Mouse (Mus musculus) forebrain, embryonic 15.5 days (tissue): Measurements from ENCODE around the gene Fez2. TPM values are rescaled to one million over a fixed set of nuclear protein-coding genes. Genes with fewer than 3 reads are reported as not detected.

Experiments
- ATAC-seq: fragments of 200-750 bp; cut with Nextera tagmentation; replicated peaks from 2 replicates; pipeline ENCODE4 v1.8.0; 2017; ENCODE audit warnings: mild to moderate bottlenecking, moderate TSS enrichment, moderate library complexity
- H3K27ac ChIP-seq: fragments of 300-500 bp; sonication (generic); replicated peaks from 2 replicates; pipeline ENCODE4 v1.5.1; 2015; ENCODE audit warnings: mild to moderate bottlenecking, inconsistent platforms
- H3K27me3 ChIP-seq: fragments of 300-500 bp; sonication (generic); 2 replicates; pipeline ENCODE4 v1.6.1; 2015; ENCODE audit warnings: inconsistent platforms
- H3K36me3 ChIP-seq: fragments of 300-500 bp; sonication (generic); 2 replicates; pipeline ENCODE4 v1.6.1; 2015; ENCODE audit warnings: mild to moderate bottlenecking, inconsistent platforms
- H3K4me1 ChIP-seq: fragments of 300-500 bp; sonication (generic); 2 replicates; pipeline ENCODE4 v1.6.1; 2015; ENCODE audit warnings: inconsistent platforms
- H3K4me2 ChIP-seq: fragments of 300-500 bp; sonication (generic); replicated peaks from 2 replicates; pipeline ENCODE4 v1.6.1; 2015; ENCODE audit warnings: mild to moderate bottlenecking, inconsistent platforms
- H3K4me3 ChIP-seq: fragments of 300-500 bp; sonication (generic); 2 replicates; pipeline ENCODE4 v1.5.1; 2015; ENCODE audit warnings: mild to moderate bottlenecking, inconsistent platforms
- H3K9ac ChIP-seq: fragments of 300-500 bp; sonication (generic); replicated peaks from 2 replicates; pipeline ENCODE4 v1.6.1; 2015; ENCODE audit warnings: mild to moderate bottlenecking, inconsistent platforms
- H3K9me3 ChIP-seq: fragments of 300-500 bp; sonication (generic); 2 replicates; pipeline ENCODE4 v1.6.1; 2016; ENCODE audit warnings: inconsistent platforms
- WGBS: fragments of 180-500 bp; shearing (Covaris S2); methylation state at CpG from one replicate; pipeline ENCODE4 v1.1.7; 2015; ENCODE audit warnings: mixed read lengths; 5-methylcytosine and 5-hydroxymethylcytosine counted together
- polyA plus RNA-seq: library from polyadenylated mRNA; unstranded; fragments of >200 nt; fragmentation: Nextera tagmentation; extraction: Ambion mirVana; gene quantifications from 2 replicates; pipeline ENCODE4 v1.2.1, GENCODE M21; 2015

Gene Fez2
- polyA plus RNA-seq: 37.3 and 40.4 TPM in 2 replicates

DNA sequence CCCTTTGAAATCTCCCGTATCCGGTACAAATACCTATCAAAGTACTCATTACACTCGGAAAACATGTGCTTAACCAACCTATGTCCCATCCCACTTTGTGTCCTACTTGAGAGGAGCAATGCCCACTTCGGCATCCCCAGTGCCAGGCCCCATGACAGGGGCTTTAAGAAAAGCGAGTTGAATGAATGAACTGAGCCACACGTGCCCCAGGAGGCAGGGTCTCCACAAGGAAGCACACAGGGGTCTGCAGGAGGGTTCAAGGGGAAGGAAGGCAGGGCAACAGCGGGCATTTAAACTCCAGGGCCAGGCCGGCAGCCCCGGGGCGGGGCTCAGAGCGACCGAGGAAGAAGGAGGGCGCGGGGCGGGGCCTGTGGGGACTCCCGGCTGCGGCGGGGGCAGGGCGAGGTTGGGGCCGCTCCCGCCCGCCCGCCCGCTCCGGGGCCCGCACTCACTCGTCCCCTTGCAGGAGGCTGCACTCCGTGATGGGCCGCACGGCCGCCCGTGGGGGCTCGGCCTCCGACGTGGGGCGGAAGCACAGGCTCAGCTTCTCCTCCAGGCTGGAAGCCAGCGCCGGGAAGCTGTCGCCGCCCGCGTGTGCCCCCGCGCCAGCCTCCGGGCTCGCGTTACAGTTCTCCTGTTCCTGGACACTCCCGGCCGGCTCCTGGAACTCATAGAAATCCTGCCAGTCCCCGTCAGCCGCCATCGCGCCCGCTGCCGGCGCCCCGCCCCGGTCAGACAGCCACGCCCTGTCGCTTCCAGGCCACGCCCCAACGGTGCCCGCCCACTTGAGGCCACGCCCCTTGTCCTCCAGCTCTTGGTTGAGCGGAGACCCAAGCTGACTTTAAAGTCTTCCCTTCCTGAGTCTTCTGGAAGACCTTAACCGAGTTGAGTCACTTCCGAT, at the start of gene Fez2:
Fez2 (minus strand) TSS at position 772 of the 901 bp plus-strand sequence.
- H3K4me3 ChIP-seq: peak within 1 kb of the TSS; percentile 87
- H3K4me1 ChIP-seq: 0 out of 2 replicates have a peak, but pooled peaks cover 11% of the 10 kb centered on the region
- H3K4me2 ChIP-seq: peak within 1 kb of the TSS; percentile 56
- no peaks in the 10 kb centered on the region for H3K27me3 ChIP-seq
- H3K9me3 ChIP-seq: no peaks in the 10 kb centered on the region
- no peaks in the 10 kb centered on the region for H3K36me3 ChIP-seq
- peak within 1 kb of the TSS; percentile 82 for H3K27ac ChIP-seq
- WGBS: under 1% methylated on average over 48 of the region's 67 CpGs
- peak within 1 kb of the TSS; percentile 76 for H3K9ac ChIP-seq
- ATAC-seq: peak; percentile 93

DNA sequence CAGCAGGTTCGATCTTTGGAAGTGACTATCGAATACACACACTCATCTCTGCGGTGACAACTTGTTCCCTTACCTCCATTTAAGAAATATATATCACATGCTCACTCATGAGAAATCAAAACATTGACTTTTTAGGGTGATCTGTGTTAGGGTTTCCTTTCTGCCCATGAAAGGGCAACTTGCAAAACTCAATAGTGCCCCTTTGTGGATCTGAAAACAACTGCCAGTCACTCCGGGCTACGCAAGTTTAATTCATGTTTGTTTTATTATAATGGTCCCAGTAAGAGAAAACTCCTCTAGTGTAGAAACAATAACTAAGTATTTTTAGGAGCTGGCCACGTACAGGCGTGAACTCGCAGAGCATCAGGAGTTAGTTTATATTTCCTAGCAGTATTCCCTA, 47.5 kb upstream of the Fez2 start:
- Histone ChIP-seq H3K9ac (no peak overlapping the region), H3K4me1 (no peaks in the 10 kb centered on the region), H3K4me2 (no peak overlapping the region), H3K4me3 (no peak overlapping the region), H3K9me3 (no peaks in the 10 kb centered on the region), H3K36me3 (no peaks in the 10 kb centered on the region), H3K27me3 (no peaks in the 10 kb centered on the region), H3K27ac (no peak overlapping the region)
- no peak for ATAC-seq
- WGBS: 77% methylated on average over 8 of the region's 8 CpGs

- no peaks in the 10 kb centered on the region for H3K9me3 ChIP-seq
- WGBS: 92% methylated on average over 3 of the region's 3 CpGs
- no peaks in the 10 kb centered on the region for H3K36me3 ChIP-seq
- no peak for ATAC-seq
- no peaks in the 10 kb centered on the region for H3K27me3 ChIP-seq
- no peak overlapping the region for H3K4me2 ChIP-seq
- H3K4me3 ChIP-seq: no peak overlapping the region
- no peaks in the 10 kb centered on the region for H3K4me1 ChIP-seq
- no peak overlapping the region for H3K27ac ChIP-seq
- H3K9ac ChIP-seq: no peak overlapping the region
Observed at GRCm38 (mm10) chr17:78465071-78465470, 47.1 kb upstream of the Fez2 start.

GRCm38 (mm10) chr17:78460140-78460539, 42.2 kb upstream of the Fez2 start:
- no peak overlapping the region for H3K27ac ChIP-seq
- 85% methylated on average over 8 of the region's 8 CpGs for WGBS
- no peak overlapping the region for H3K9ac ChIP-seq
- no peaks in the 10 kb centered on the region for H3K36me3 ChIP-seq
- H3K4me2 ChIP-seq: no peak overlapping the region
- no peaks in the 10 kb centered on the region for H3K9me3 ChIP-seq
- no peak for ATAC-seq
- H3K4me3 ChIP-seq: no peak overlapping the region
- H3K27me3 ChIP-seq: no peaks in the 10 kb centered on the region
- no peaks in the 10 kb centered on the region for H3K4me1 ChIP-seq

GRCm38 (mm10) chr17:78455556-78455955, 37.6 kb upstream of the Fez2 start:
- no peak overlapping the region for H3K4me3 ChIP-seq
- H3K36me3 ChIP-seq: no peaks in the 10 kb centered on the region
- no peaks in the 10 kb centered on the region for H3K9me3 ChIP-seq
- no peak overlapping the region for H3K27ac ChIP-seq
- peaks cover 9% of the 10 kb centered on the region for H3K4me1 ChIP-seq
- peak; percentile 27; the same call in 1 of the 2 replicates for ATAC-seq
- WGBS: 81% methylated on average over 9 of the region's 9 CpGs
- H3K9ac ChIP-seq: no peak overlapping the region
- no peaks in the 10 kb centered on the region for H3K27me3 ChIP-seq
- H3K4me2 ChIP-seq: no peak overlapping the region

- Histone ChIP-seq H3K9ac (no peak overlapping the region), H3K4me2 (no peak overlapping the region), H3K4me3 (no peak overlapping the region), H3K27ac (no peak overlapping the region), H3K36me3 (no peaks in the 10 kb centered on the region), H3K9me3 (no peaks in the 10 kb centered on the region), H3K4me1 (peaks cover 9% of the 10 kb centered on the region), H3K27me3 (no peaks in the 10 kb centered on the region)
- 53% methylated on average over 11 of the region's 11 CpGs for WGBS
- ATAC-seq: peak; percentile 74
Observed at GRCm38 (mm10) chr17:78455114-78455513, 37.2 kb upstream of the Fez2 start.

DNA sequence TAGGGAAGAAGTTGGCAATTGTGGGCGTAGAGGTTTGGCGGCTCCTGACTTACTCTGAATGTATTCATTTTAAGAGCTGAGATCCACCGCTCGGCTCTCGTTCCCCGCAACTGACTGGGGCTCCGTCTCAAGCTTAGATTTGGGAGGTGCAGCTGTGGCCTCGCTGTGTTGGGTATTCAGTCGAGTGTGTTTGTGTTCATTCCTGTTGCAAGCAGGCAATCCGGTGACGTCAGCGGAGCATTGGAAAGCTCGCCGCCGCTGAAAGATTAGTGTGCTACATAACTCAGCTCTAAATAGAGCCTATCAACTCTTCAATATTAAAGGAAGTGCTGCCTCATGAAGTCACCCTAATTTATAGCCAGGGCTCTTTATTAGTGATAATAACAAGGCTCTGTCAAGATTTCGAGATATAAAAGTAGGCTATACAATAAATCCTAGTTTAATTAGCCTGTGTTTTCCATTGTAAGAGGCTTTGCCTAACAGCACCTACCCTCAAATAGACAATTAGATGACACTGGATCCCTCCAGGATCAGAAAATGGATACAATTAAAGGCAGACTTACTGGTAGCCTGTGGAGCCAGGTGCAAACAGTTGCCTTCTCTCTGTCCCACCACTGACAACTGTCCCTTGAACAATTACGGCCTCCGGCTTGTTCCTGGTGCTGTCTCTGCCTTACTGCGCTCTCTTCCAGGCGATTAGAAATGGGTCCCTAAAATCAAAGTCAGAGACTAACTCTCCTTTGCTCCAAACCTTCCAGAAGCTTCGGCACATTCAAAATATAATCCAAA, 36.4 kb upstream of the Fez2 start:
- Histone ChIP-seq H3K4me3 (peak overlapping the region; percentile 32), H3K4me1 (peaks cover 9% of the 10 kb centered on the region), H3K9me3 (no peaks in the 10 kb centered on the region), H3K27me3 (no peaks in the 10 kb centered on the region), H3K4me2 (peak overlapping the region; percentile 45), H3K9ac (0 out of 2 replicates have a peak overlapping the region, but pooled peaks have one; percentile 19), H3K36me3 (no peaks in the 10 kb centered on the region), H3K27ac (no peak overlapping the region)
- peak; percentile 58 for ATAC-seq
- 42% methylated on average over 21 of the region's 21 CpGs for WGBS

- Histone ChIP-seq H3K27ac (no peak overlapping the region), H3K4me3 (no peak overlapping the region), H3K4me2 (no peak overlapping the region), H3K9me3 (no peaks in the 10 kb centered on the region), H3K36me3 (no peaks in the 10 kb centered on the region), H3K27me3 (no peaks in the 10 kb centered on the region), H3K9ac (no peak overlapping the region), H3K4me1 (peaks cover 9% of the 10 kb centered on the region)
- 87% methylated on average over 5 of the region's 5 CpGs for WGBS
- no peak for ATAC-seq
Observed at GRCm38 (mm10) chr17:78453529-78453928, 35.6 kb upstream of the Fez2 start.

DNA sequence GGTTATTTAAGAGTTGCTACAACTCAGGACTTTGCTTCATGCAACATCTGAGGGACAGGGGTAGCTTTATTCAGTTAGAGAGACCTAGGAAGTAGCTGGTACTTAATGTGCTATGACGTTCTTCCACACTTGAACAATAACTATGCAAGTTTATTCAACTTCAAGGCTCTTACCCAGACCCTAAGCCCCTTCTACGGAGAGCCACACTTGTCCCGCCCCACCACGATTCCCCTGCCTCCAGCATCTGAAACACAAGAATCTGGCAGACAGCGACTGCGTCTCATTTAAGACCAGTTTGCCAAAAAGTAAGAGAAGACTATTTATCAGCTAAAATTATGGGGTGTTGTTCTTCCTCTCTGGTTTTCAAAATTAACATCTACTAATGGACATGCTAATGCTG, 33.9 kb upstream of the Fez2 start:
- Histone ChIP-seq H3K36me3 (no peaks in the 10 kb centered on the region), H3K4me1 (peaks cover 9% of the 10 kb centered on the region), H3K4me2 (no peak overlapping the region), H3K9me3 (no peaks in the 10 kb centered on the region), H3K27me3 (no peaks in the 10 kb centered on the region), H3K9ac (no peak overlapping the region), H3K4me3 (no peak overlapping the region), H3K27ac (no peak overlapping the region)
- WGBS: 86% methylated on average over 6 of the region's 6 CpGs
- ATAC-seq: no peak

GRCm38 (mm10) chr17:78451332-78451793, 33.4 kb upstream of the Fez2 start:
- WGBS: 87% methylated on average over 7 of the region's 7 CpGs

GRCm38 (mm10) chr17:78449635-78450197, 31.8 kb upstream of the Fez2 start:
- 73% methylated on average over 13 of the region's 13 CpGs for WGBS
- Histone ChIP-seq H3K36me3 (no peaks in the 10 kb centered on the region), H3K27me3 (no peaks in the 10 kb centered on the region), H3K9ac (no peak overlapping the region), H3K4me2 (no peak overlapping the region), H3K4me1 (peaks cover 8% of the 10 kb centered on the region), H3K27ac (no peak overlapping the region), H3K9me3 (no peaks in the 10 kb centered on the region), H3K4me3 (no peak overlapping the region)
- ATAC-seq: no peak

More at GRCm38 (mm10) chr17:78451332-78451793, 33.4 kb upstream of the Fez2 start:
- Histone ChIP-seq H3K4me1 (peaks cover 9% of the 10 kb centered on the region), H3K4me3 (no peak overlapping the region), H3K36me3 (no peaks in the 10 kb centered on the region), H3K9ac (no peak overlapping the region), H3K4me2 (no peak overlapping the region), H3K27ac (no peak overlapping the region), H3K9me3 (no peaks in the 10 kb centered on the region), H3K27me3 (no peaks in the 10 kb centered on the region)
- no peak for ATAC-seq

DNA sequence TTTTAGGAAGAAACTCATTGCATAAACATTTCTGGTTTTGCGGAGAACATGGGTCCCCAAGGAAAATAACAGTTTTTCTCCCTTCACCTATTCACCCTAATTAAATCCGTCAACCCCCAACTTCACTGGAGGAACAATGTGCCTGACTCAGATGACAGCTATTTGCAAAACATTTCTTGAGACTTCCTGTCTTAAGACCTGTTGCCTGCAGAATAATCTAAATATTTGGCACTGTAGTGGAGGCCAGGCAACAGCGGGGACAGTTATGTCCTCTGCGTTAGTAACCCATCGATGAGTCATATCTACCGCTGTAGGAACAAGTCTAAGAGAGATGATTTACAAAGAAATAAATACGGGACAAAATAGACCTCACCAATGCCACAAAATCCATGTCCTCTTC, 26.9 kb upstream of the Fez2 start:
- no peak overlapping the region for H3K4me2 ChIP-seq
- H3K4me1 ChIP-seq: no peaks in the 10 kb centered on the region
- no peaks in the 10 kb centered on the region for H3K9me3 ChIP-seq
- H3K36me3 ChIP-seq: no peaks in the 10 kb centered on the region
- no peak for ATAC-seq
- WGBS: 89% methylated on average over 7 of the region's 7 CpGs
- H3K9ac ChIP-seq: no peak overlapping the region
- H3K27me3 ChIP-seq: no peaks in the 10 kb centered on the region
- no peak overlapping the region for H3K4me3 ChIP-seq
- H3K27ac ChIP-seq: no peak overlapping the region
